Mouse (Mus musculus) cerebellum, adult 11 months (tissue): Measurements from ENCODE around the gene Olfr715.
"Not testable (repeated sequence)": the region's sequence is repeated elsewhere in the genome, so short reads cannot be mapped to it uniquely, and the experiment has no call there.

ENCODE experiments used
- DNase-seq: peaks from one replicate; pipeline ENCODE4 v3.0.0; 2022

The Olfr715 gene

DNA sequence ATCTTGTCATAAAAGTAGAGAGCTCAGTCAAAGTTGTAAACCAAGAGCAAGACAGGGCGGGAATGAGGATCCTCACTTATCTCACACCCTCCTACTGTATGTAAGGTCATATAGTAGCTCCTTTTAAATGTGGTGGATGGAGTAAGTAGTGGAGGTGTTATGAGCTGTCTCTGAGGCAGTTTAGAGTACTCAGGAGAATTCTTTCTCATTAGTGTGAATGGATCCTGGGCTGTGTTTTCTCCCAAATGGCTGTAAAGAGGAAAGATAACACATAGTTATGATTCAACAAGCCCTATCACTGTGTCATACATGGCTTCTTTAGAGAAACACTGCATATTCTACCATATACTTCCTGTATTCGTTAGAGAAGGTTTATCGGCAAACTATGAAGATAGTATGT lies at the start of gene Olfr715:
Gene Olfr715 (minus strand): TSS at position 101 of the 400 bp plus-strand sequence.
- not testable (repeated sequence) for DNase-seq

DNA sequence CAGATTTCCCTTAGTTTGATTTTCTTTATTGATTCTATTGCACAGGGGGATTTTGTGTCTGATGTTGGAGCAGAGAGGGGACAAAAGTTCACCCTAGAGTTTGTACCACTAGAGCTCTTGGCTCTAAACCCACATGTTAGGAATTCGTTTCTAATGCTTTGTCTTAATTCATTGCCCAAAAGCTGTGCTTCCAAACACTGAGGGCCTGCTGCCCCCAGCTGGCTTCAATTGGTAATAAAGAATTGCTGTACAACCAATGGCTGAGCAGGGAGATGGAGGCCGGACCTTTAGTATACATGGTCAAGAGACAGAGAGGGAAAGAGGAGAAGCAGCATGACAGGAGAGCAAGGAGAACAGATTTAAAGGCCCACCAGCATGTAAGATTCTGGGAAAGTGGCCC lies 49.5 kb upstream of the Olfr715 start:
- DNase-seq: no peak

DNA sequence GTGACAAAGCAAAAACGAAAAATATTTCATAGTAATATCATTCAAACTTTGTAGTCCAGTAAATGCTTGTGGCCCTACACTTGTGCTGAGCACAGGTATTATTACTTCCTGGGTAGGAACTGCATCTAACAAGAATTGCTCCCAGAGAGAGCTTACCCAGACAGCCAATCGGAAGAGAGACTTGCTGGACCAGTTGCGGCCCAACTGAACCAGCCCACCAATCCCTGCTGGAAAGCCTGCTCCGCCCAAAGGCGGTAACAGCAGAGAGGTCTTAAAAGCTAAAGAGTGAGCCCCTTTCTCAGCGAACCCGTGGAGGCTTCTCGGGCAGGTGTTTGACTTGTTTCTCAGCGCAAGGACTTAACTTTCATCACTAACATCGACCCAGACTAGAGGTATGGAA lies 35.8 kb upstream of the Olfr715 start, which contains the start of gene Nlrp14:
Gene Nlrp14 (plus strand): TSS at position 301 of the 400 bp plus-strand sequence.
- no peak for DNase-seq

DNA sequence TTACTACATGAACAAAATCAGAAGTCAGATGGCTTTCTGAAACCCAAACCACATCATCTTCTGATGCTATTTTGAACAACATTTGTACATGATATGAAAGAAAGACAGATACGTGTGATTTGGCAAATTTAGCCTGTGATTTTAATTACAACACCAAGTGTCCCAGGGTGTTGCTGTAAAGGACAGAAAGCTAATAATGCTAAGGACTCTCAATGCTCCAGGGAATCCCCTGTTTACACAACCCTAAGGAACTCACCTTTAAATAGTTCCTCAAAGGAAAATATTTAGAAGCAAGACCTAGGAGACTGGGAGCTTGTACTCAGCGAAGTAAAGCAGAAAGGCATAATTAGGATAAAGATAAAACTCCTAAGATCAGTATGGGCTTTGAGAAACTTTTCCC lies 7.1 kb upstream of the Olfr715 start, which contains the start of gene Olfr716:
Gene Olfr716 (plus strand): TSS at position 301 of the 400 bp plus-strand sequence.
- not testable (repeated sequence) for DNase-seq

DNA sequence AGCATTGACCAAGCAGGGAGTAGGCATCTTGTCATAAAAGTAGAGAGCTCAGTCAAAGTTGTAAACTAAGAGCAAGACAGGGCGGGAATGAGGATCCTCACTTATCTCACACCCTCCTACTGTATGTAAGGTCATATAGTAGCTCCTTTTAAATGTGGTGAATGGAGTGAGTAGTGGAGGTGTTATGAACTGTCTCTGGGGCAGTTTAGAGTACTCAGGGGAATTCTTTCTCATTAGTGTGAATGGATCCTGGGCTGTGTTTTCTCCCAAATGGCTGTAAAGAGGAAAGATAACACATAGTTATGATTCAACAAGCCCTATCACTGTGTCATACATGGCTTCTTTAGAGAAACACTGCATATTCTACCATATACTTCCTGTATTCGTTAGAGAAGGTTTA lies 20.6 kb downstream of the Olfr715 start, which contains the start of gene Olfr715b:
Gene Olfr715b (minus strand): TSS at position 101 of the 400 bp plus-strand sequence.
- not testable (repeated sequence) for DNase-seq

DNA sequence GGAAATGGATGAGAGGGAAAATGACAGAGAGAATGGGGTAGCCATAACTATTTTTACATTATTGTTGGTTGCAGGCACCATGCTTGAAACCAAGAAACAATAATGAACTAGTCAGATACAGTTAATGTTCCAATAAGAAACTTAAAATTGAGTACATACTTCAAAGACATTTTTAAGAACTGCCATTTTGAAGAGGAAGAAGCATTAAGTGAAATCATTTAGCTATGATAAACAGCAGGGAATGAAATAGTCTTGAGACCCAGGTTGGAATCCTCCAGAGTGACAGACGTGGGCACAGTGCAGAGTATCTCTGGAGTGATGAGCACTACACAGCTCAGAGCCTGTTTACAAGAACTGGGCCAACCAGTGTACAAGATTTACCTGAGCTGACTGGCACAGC lies 38.0 kb downstream of the Olfr715 start, which contains the start of gene Olfr17:
Gene Olfr17 (plus strand): TSS at position 301 of the 400 bp plus-strand sequence.
- no peak for DNase-seq
